Mouse (Mus musculus): ENCODE results near the gene Thoc5. TPM values are rescaled to one million over a fixed set of nuclear protein-coding genes. Genes with fewer than 3 reads are reported as not detected.

Thoc5 gene
- 10 to 100 TPM; 16.7 to 17.3 TPM for total RNA-seq (2021)
- long read RNA-seq, experiment 1, transcript Thoc5-201 (20 exons, 2,235 nt): major isoform, 11 of 31 reads
- long read RNA-seq, experiment 1, partial matches to known transcripts: 4 of 31 reads
- long read RNA-seq, experiment 1, other reads (novel, unspliced or antisense): 16 of 31 reads
- long read RNA-seq, experiment 2, transcript Thoc5-201 (20 exons, 2,235 nt): major isoform, 12 of 25 reads
- long read RNA-seq, experiment 2, partial matches to known transcripts: 2 of 25 reads
- long read RNA-seq, experiment 2, other reads (novel, unspliced or antisense): 11 of 25 reads

DNA sequence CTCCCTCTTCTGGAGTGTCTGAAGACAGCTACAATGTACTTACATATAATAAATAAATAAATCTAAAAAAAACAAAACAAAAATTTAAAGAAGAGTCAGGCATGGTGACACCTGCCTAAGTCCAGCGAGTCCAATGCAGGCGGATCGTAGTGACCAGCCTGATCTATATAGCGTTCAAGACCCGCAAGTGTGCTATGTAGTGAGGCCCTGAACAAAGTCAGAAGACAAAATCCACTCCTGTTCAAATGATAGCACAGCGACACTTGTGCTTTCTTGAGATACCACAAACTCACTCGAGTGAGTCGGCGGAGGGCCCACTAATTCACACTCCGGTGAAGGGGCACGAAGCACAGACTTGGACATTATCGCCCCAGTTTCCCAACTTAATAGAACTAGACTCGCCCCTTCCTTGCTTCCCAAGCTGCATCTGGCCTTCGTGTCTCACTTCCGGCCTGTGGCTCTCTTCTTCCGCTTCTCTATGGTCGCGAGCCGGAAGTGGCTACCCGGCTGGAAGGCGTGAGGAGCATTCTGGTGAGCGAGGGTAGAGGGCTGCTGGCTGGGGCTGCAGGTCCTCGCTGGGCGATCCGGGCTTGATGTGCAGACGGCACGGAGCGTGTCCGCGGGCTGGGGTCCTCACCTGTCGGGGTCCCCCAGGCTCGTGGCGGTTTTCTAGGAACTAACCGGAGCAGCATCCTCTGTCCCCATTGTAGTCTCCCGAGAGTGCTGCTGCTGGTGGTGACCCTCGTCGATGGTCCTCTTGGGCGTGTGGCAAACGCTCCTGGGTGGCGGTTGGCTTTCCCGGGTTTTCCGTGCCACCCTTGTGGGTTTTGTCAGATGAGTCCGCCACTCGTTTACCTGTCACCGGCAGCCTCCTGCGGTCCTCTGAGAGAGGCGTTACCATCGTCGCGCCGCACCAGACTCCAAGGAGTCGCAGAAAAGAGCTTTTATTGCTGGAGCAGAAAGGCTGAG is at the start of gene Thoc5:
Gene Thoc5 (plus strand): TSS at position 473 of the 969 bp plus-strand sequence.
- intact Hi-C loops (cut with DNase I): no loop called here
- DNase-seq: peak; percentile 72 to 84

DNA sequence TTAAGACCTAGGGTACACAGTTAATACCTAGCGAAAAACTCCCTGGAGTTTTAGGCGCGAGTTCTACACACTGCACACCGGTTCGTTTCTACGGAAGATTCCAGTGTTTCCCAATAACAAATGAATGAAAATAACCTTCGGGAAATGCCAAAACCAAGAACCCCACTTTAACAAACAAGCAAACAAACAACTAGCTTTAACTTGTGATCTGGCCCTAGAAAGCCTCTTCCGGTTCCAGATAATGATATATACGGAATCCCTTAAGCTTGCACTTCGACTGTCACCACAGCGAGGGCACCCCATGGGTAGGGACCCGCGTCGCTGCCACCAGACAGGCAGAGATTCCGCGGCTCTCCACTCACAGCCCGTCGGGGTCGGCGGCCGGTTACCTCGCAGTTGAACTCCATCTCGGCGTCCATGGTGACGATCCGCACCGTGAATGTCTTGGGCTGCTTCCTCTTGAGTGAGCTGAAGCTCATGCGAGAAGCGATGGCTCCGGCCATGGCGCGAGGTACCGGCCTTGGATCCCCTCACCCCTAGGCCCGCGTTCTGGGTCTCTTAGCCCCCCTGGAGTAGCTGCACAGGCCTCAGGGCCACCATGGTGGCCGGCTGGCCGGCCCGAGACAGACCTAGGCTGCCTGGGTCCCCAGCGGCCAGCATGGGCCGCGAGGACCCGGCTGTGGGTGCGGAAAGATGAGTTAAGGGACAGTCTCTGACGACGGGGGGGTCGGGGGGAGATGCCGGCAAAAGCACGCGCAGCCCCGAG is 46.5 kb upstream of the Thoc5 start:
- peak; percentile 31 to 45 for DNase-seq
- intact Hi-C loops (cut with DNase I): no loop called here

DNA sequence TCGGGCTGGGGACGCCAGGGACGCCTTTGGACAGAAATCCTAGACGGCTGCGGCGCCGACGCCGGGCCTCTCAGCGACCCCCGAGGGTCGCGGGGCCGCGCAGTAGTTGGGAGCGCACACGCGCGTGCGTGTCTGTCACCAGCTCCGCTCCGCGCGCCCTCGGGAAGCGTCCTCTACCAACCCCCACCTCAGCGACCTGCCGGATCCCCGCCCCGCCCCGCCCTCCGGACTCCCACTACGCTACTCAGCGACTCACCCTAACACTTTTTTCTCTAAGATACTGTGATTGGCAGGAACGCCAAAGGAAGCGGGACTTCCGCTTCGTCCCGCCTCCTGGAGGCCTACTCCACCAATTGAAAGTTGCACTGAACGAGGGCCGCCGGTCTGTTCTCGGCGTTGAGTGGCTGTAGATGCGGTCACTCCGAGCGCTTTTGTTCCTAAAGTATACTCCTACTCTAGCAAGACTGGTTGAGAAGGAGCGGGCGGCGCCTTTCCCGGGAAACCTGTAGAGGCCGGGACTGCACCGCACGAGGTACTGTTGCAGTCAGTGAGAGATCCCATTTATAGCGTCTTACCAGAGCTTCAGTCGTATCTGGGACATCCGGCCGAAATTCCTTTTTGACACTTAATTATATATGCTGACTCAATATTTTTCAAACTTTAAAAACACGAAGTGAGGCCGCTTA is 45.7 kb upstream of the Thoc5 start, which contains the start of gene Nf2:
Gene Nf2 (minus strand): TSS at position 279 of the 686 bp plus-strand sequence.
- intact Hi-C loops (cut with DNase I): no loop called here

DNA sequence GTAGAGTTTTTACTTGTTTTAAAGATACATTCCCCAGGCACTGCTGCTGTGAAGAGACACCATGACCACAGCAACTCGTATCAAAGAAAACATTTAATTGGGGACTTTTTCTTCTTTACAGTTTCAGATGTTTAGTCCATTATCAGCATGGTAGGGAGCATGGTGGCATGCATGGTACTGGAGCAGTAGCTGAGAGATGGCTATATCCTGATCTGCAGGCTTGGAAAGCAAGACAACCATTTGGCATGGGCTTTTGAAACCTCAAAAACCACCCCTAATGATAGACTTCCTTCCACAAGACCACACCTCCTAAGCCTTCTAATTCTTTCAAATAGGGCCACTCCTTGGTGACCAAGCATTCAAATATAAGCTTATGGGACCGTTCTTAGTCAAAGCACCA is 44.7 kb upstream of the Thoc5 start:
- no peak for DNase-seq

More for the DNA sequence above, 45.7 kb upstream of the Thoc5 start, which contains the start of gene Nf2:
- peak; percentile 95 to 96 for DNase-seq

DNA sequence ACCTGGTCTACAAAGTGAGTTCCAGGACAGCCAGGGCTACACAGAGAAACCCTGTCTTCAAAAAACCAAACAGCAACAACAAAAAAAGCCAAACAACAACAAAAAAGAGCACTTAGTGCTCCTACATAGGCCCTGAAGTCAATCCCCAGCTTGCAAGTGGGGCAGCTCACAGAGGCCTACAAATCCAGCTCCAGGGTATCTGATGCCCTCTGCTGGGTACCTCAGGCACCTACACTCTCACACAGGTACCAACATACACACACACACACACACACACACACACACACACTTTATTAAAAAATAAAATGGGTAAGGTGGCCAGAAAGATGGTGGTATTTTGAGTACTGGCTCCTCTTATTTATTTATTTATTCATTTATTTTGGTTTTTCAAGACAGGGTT is 42.1 kb upstream of the Thoc5 start:
- DNase-seq: no peak
- intact Hi-C loops (cut with DNase I): no loop called here

More for the DNA sequence above, 44.7 kb upstream of the Thoc5 start:
- intact Hi-C loops (cut with DNase I): no loop called here

DNA sequence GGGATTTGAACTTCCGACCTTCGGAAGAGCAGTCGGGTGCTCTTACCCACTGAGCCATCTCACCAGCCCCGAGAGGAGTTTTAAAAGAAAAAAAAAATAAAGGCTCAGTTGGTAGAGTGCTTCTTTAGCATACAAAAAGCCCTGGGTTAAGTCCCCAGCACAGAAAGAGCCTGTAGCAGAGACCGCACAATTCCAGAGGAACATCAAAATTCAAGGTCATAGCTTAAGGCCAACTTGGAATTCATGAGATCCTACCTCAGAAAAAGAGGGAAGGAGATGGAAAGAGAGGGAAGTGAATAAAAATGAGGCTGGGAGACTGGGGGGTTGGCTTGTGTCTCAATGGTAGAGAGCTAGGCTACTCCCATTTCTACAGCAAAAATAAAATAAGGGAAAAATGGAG is 40.9 kb upstream of the Thoc5 start:
- intact Hi-C loops (cut with DNase I): no loop called here
- DNase-seq: no peak

DNA sequence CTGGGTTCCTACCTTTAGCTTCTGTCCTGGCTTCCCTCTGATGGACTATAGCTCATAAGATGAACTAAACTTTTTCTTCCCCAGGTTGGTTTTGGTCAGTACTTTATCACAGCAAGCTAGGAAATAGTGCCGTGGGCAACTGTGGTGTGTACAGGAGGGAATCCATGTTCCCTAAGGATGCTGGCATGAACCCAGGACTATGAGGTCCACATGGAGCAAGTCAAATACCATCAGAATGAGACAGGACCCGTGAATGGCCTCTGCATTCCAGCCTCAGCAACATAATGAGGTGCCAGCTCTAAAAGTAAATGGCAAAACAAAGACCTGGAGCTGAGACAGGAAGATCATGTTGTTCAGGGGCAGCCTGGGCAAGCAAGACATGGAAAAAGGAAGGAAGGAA is 36.7 kb upstream of the Thoc5 start:
- intact Hi-C loops (cut with DNase I): no loop called here
- DNase-seq: no peak

DNA sequence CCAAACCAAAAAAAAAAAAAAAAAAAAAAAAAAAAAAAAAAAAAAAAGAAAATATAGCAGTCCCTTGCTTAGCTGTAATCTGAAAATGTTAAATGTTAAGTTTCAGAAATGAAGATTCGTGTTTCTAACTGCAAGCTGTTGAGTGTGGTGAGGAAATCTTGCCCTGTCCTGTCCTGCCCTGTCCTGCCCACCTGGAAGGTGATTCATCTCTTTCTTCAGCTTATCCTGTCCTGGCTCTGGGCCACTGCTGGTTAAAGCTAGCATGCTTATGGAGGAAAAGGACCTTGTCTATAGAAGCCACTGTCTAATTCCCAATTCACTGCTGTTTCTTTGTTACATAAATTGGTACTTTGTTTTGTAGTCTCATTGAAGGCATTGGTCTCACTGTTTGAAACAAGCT is 34.1 kb upstream of the Thoc5 start:
- DNase-seq: no peak
- intact Hi-C loops (cut with DNase I): no loop called here

DNA sequence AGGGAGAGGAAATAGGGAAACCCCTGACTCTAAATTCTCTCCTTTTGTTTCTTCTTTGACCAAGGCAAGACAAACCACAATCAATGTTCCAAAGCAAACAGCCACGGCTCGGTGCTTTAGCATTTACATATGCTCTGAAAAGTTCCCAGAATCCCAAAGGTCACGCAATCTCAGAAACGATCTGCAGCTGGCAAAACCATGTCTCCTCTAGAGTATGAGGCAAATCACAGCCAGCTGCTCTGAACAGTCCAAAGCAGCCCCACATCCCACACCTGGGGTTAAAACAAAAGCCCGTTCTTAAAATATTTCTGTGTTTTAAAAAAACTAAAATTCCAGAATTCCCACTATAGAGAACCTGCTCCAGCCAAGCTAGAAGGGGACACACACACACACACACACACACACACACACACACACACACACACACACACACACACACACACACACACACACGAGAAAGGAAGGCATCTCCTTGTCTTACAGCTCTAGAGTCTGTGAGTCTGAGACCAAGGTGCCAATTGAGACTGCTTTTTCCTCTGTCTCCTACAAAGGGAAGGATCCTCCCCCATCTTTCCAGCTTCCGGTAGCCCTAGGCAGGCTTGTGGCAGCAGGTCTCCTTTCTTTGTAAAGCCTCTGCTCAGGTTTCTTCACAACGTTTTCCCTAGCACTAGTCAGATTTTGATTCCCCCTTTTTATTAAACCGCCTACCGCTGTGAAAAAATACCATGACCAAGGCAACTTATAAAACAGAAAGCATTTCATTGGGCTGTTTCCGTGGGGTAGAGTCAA is 33.1 kb upstream of the Thoc5 start:
- no peak for DNase-seq
- intact Hi-C loops (cut with DNase I): no loop called here

DNA sequence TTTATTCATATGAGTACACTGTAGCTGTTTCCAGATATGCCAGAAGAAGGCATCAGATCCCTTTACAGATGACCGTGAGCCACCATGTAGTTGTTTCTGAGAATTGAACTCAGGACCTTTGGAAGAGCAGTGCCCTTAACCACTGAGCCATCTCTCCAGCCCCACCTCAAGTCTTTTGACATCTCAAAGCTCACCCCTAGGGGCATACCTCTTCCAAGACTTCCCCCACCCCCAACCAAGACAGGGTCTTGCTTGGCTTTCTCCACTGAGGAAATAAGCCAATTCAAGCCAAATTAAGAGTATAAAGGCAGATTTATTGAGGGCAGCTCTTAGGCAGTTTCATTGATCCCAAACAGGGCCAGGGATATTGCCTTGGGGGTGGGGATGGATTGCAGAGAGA is 32.4 kb upstream of the Thoc5 start:
- intact Hi-C loops (cut with DNase I): no loop called here
- DNase-seq: no peak

DNA sequence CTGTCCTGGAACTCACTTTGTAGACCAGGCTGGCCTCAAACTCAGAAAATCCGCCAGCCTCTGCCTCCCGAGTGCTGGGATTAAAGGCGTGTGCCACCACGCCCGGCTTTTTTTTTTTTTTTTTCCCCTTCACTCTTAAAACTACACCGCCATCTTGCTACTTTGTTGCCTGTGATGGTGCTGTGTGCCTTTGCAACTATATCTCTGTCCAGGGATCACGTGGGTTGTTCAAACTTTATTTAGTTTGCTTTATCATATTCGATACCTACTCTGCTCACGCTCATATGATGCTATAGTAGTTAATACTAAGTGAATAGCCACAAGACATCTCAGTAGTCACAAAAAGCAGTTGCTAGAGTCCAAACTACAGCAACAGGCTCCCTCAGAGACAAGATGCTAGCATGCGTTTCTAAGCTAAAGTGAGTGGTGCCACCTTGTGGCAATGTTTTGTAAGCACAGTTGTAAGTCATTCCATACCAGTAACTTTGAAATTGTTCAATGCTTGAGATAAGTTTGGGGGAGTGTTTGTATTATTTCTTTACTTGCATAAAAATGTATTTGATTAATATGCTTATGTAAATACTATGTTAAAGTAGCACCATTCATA is 29.4 kb upstream of the Thoc5 start:
- peak; percentile 52 to 76 for DNase-seq
- intact Hi-C loops (cut with DNase I): loop anchor here (1.0 to 2.0 kb wide), 2 partner anchors 23 to 429 kb away; no protein-coding TSS in a partner anchor

DNA sequence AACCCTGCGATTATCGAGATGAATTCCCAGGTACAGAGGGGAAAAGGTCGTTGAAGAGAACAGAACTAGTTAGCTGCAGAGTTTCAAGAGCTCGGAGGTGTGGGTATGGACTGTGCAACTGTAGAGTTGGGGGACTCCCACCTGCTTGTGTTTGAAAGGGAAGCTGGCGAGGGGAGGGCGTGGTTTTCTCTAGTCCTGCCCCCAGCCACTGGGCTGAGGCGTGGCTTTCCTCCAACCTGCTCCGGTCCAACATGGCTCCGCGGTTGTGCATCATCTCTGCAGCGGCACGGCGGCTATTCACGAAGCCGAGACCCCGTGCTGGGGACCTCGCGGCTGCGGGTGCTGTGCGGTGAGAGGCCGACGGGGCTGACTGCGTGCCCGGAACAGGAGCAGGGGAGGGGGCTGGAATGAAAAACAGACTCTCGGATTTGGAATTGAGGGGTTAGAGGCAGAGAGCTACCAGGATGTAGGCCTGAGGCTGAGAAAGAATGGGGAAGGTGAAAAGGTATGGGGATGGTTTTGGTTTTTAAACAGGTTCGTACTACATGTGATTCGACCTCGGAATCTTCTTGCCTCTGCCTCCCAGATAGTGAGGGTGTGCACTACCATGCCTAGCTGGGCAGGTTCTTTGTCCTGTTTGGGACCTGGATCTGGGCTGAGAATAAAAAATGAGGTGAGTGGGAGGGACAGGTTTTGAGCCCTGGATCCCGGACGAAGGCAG is 21.2 kb upstream of the Thoc5 start, which contains the start of gene Nipsnap1:
Gene Nipsnap1 (plus strand): TSS at position 197 of the 721 bp plus-strand sequence.
- intact Hi-C loops (cut with DNase I): no loop called here
- DNase-seq: peak; percentile 47 to 61

DNA sequence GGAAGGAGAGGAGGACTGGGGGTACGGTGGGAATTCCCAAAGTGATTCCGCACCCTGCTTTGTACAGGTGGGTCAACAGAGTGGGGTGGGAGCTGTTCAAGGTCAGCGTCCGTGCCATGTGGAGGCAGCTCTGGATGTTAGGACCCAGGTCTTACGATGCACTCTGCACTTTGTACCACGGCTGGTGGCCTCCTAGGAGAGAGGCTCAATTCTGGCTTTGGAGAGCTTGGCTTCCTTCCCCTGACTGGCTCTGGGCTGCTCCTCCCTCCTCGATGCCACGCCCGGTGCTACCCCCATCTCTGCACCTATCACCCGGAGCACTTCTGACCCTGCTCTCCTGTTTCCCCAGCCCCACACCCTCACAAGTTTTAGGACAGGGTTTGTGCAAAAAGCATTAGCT is 20.6 kb upstream of the Thoc5 start:
- intact Hi-C loops (cut with DNase I): no loop called here
- DNase-seq: no peak

DNA sequence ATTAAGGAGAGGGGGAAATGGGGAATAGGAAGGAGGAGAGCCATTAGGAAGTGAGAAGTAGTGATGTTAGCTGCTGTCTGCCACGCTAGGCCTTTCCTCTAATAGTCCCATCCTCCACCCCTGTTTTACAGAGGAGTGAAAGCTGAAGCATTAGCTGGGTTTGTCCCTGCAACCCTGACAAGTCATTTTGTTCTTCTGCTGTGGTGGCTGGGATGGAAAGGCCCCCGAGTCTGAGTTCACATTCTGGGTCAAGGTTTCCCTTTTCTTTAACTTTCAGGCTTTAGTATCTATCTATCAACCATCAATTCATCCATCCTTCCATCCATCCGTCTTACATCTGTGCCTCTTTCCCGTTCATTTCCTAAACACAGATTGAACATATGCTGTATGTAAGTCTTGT is 14.0 kb upstream of the Thoc5 start:
- intact Hi-C loops (cut with DNase I): no loop called here
- no peak for DNase-seq

DNA sequence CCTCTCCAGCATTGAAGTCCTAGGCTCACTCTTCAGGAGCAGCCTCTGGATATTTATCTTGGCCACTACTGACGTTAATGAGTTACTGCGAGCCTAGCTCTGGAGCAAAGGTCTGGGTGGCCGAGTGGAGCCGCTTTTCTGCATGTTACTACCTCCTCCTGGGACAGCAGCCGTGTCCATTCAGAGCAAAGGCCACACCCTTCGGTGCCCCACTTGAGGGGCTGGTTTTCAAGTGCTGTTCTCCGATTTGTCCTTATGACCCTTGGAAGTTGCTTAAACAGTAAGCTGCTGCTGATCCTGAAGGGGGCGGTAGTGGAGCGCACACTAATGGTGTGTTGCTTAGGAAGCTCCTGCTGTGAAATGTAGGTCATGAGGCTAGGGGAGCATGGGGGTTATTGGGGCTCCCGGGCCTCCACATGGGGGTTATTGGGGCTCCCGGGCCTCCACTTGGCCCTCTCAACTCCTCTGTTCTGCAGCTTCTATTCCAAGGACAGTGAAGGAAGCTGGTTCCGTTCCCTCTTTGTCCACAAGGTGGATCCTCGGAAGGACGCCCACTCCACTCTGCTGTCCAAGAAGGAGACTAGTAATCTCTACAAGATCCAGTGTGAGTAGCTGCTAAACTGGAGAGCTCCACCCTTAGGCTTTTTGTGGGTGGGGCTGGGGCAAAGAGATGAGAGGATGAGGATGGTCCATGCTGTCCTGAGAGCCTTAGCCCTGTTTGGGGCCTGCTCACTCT is 12.1 kb upstream of the Thoc5 start:
- DNase-seq: peak; percentile 17 to 43
- intact Hi-C loops (cut with DNase I): no loop called here

DNA sequence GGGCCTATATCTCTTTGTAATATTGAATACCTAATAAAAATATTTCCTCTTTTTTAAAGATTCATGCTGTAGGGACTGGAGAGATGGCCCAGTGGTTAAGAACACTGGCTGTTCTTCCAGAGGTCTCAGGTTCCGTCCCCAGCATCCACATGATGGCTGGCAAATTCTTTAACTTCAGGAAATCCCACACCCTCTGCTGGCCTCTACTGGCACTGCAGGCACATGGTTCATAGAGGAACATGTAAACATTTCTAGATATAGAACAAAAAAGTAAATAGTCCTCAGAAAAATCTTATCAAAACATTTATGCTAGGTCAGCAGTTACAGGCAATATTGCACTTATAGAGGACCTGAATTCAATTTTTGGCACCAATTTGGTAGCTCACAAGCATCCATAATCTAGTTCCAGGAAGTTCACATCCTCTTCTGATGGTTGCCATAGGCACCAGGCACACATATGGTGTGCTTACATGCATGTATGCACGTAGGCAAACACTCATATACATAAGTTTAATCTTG is 9.7 kb upstream of the Thoc5 start:
- DNase-seq: peak in 1 of 2 experiments; percentile 38
- intact Hi-C loops (cut with DNase I): no loop called here

DNA sequence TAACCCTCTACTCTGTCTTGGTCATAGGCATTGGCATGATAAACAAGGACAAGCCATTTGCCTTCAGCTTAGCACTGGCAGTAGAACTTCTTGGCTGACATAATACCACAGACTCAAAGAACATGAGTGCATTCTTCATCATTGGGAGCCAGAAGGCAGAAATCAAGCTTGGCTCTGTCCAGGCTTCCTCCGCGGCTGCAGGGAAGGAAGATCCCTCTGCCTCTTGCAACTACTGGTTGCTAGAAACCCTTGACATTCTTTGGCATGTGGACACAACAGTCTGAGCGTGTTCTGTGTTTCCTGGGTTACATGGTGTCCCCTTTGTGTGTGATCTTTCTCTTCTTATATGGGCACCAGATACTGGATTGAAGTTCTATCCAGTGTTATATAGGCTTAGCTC is 8.1 kb upstream of the Thoc5 start:
- no peak for DNase-seq
- intact Hi-C loops (cut with DNase I): no loop called here
